Mouse (Mus musculus) kidney, adult 18-20 months (tissue): ENCODE measurements around the gene Thsd7a.

Experiments
- DNase-seq: peaks from one replicate; pipeline ENCODE4 v3.0.0; 2021

The Thsd7a gene

GRCm38 (mm10) chr6:12380717-12381116 lies 368.5 kb downstream of the Thsd7a start:
- no peak for DNase-seq

- no peak for DNase-seq
Measured at GRCm38 (mm10) chr6:12358737-12359136, 390.5 kb downstream of the Thsd7a start.

DNA sequence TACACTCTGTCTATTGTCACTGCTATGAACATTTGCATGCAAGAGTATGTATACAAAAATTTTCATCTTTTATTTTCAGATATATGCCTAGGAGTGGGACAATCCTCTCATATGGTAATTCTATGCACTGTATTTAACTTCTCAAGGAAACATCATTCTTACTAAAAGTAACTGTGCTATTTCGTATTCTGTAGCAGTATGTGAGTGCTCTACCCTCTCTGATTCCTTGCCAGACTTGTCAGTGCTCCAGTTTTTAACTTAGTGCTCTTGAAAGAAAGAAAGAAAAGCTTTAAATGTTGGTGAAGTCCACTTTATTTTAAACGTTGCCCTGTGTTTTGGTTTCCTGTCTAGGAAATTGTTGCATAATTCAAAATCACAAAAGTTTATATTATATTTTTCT lies 395.6 kb downstream of the Thsd7a start:
- no peak for DNase-seq

DNA sequence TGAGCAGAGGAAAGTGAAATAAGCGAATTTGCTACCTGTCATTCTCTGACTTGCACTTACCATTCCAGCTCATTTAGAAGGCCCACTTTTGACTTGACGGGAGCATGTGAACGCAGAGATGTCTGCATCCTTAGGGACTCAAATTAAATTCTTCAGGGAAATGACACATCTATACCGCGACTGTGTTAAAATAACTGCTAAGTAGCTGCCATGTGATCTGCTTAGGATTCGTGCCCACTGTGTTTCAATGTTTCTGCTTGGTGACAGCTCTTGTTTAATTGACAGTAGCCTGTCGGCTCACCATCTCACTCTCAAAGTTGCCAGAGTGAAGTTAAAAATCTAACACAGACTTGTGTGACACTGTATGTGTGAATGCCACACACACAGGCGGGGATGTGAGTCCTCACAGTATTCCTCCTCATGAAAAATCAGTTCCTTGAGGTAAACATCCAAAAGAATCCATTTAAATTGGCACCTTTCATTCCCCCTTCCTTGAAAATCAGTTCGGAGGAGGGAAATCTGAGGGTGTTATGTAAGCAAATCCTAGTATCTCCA lies 397.0 kb downstream of the Thsd7a start:
- DNase-seq: no peak

GRCm38 (mm10) chr6:12350753-12351152 lies 398.5 kb downstream of the Thsd7a start:
- DNase-seq: no peak

- DNase-seq: no peak
Measured at GRCm38 (mm10) chr6:12349105-12349759, 400.0 kb downstream of the Thsd7a start.

GRCm38 (mm10) chr6:12348667-12349066 lies 400.5 kb downstream of the Thsd7a start:
- no peak for DNase-seq

- DNase-seq: no peak
Measured at GRCm38 (mm10) chr6:12336590-12337584, 412.3 kb downstream of the Thsd7a start.

DNA sequence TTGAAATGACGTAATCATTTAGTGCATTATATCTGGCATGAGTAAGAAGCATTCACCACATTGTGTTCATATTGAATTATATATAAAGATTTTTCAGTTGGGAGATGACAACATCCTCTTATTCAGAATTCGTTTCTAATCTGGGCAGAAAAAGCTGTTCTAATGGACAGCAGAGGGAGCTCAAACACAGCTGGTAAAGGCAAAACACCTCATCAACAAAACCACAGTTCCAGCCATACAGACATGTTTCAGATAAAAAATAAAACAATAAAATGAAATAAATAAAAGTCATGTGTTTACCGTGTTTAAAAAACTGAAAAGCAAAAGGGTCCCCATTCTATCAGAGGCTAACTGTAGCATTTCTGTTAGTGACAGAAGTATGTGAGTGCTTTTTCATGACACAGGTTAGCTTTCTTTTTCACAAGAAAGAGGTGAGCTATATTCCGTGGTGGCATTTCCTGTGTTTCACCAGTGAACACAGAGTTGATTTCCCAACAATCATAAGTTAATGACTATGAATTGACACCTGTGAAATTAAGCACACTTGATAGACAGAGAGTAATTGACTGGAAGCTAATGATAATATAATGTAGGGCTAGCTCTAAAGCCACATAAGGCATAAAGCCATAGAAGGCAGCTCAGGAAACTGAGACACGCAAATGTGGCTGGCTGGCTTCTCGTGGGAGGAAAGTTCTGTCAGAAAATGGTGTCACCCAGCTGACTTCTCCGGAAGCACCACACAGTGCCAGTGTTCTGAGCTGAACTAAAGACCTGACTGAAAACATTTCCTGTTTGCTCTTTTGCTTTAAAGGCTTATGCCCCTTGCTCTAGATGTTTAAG lies 433.9 kb downstream of the Thsd7a start:
- DNase-seq: no peak

DNA sequence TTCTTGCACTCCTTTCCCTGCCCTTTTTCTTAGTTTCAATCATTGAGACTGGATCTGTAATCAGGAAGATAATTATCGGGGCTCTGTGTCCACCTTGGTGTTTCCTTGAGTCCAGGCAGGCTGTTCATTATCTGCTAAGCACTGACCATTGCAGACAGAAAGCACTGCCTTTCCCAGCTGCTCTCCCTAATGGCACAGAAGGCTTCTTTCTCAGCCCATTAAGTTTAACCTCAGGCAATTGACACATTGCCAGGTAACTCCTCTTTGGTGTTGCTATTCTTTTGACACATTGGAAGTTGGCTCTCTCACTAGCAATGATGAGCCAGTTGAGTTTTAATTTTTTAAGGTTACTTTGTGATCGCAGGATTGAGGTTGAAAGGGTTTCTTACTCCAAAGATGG lies 441.7 kb downstream of the Thsd7a start:
- no peak for DNase-seq

DNA sequence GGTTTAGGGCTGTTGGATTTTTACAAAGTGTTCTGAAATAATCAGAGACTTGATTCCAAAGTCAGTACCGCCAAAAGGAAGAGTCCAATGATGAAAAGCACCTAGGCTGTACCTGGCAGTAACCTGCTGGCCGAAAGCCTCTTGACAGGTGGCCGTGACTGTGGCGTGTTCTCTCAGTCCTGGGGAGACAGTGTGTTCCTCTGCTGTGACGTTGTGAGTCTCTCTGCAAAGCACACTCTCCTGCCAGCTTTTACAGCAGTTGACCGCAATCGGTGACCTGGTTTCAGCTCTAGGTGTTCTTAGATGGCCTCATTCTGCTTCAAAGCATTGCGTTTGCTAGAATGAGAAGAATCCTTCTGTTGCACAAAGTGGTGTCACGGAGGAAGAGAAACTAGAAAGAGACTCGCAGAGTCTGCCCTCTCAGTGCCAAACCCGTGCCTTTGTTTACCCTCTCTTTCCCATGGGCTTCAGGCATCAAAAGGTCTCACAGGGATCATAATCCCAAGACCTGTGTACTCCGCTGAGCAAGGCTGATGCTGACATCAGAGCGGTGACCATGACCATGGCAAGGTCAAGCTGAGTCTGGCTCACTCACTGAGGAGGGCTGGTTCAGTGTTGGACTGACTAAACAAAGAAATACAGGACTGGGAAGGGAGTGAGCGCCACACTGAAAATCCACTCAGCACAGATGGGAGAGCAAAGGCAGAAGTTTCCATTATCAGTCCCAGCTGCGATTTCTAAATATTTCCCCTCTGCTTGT lies 486.4 kb downstream of the Thsd7a start:
- DNase-seq: no peak
